Mouse (Mus musculus): ENCODE measurements around the gene Sdsl. TPM values are rescaled to one million over a fixed set of nuclear protein-coding genes. Genes with fewer than 3 reads are reported as not detected.

Gene Sdsl
- polyA plus RNA-seq, 3 experiments from 2014 or later = not detected

DNA sequence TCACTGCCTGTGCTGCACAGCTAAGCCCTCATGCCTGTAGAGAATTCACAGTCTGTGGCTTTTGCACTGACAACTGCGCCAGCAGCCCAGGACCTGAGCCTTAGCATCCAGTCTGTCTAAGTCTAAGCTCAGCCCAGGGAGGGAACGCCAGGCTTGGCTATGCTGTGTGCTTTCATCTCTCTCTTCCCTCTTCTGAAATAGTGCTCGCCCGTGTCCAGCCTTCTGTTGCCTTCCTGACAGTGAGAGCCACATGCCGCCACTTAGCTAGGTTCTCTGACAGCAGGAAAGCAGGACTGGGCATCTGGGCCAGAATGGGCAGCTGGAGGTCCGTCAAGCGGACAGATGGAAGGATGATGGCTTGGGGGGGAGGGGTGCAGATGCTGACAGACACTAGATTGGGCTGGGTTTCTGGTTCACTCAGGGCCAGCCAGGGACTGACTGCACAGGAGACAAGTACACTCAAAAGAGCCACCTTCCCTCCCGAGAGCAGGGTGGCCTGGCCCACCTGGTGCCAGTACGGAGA, 21.3 kb upstream of the Sdsl start:
- no peak for ATAC-seq

DNA sequence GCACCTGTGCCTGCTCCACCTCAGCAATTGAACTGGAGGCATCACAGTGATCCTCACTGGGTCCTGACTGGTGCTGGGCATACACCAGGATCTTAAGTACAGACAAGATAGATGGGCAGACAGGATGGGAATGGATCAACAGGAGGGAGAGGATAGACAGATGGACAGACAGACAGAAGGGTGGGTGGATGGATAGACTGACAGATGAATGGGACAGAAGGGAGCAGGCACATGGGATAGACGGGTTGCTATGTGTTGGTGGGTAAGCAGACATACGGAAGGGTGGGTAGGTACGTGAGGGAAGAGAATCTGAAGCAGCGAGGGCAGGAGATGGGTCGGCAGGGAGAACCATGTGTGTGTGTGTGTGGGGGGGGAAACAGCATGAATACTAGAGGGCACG, 20.8 kb upstream of the Sdsl start:
- no peak for ATAC-seq

DNA sequence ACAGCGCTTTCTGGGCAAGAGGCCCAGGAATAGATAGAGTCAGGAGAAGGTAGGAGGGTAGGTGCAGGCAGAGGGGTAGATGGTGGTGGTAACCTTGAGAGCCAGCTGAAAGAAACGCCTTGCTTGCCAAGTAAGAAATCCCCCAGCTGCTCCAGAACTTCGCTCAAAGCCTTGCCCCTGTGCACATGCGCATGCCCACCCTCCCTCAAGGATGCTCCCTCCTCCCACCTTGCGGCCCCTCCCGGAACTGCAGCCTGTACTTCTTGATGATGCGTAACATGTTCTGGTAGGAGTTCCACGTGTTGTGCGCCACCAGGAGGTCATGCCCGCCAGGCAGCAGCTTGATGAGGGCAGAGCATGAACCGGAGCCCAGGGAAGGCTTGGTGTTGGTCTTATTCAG, 19.8 kb upstream of the Sdsl start:
- no peak for ATAC-seq

DNA sequence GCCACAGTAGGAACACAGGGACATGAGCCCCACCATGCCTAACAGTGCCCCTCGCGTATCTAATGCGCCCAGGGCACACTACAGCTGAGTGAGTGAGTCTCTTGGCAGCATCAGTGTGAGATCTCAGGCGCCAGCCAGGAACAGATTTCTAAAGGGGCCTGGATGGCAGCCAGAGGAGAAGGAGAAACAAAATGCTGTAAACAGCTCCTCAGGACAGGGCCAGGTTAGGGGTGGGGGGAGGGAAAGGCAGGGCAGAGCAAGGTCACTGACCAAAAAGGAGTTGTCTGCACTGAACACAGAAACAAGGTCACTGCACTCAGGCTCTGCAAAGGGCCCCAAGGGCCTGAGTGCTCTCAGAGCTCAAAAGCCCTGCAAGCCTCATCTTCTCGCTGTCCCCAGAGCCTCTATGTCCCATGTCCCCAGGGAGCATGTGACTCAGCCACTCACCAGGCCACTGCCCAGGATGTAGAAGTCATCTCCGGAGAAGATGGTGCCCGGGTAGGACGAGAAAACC, 18.1 kb upstream of the Sdsl start:
- ATAC-seq = no peak

DNA sequence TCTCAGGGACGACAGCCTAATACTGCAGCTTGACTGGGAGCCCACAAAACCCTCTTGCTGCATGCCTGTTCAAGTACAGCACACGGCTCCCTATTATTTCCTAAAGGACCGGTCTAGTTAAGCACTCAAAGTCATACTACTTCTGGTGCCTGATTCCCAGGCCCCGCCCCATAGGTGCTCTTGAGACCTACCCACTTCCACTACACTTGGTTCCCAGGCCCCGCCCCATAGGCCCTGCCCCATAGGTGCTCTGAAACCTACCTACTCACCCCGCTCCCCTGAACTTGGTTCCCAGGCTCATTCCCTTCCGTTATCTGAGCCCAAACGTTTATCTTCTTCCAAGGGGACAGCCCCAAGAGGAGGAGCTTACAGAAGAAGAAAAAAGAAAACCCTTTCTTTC, 15.2 kb upstream of the Sdsl start:
- no peak for ATAC-seq

DNA sequence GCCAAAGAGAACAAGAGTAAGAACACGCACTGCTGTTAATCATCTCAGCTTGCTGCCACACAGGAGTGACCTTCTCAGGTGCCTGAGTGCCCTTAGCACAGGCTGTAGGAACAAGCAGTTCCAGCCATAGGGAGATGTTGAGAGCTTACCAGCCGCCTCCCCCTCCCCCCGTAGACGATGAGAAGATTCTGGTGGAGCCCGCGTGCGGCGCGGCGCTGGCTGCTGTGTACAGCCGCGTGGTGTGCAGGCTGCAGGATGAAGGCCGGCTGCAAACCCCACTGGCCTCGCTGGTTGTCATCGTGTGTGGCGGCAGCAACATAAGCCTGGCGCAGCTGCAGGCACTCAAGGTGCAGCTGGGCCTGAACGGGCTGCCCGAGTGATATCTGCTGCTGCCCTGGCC, 10.8 kb upstream of the Sdsl start:
- ATAC-seq = no peak

DNA sequence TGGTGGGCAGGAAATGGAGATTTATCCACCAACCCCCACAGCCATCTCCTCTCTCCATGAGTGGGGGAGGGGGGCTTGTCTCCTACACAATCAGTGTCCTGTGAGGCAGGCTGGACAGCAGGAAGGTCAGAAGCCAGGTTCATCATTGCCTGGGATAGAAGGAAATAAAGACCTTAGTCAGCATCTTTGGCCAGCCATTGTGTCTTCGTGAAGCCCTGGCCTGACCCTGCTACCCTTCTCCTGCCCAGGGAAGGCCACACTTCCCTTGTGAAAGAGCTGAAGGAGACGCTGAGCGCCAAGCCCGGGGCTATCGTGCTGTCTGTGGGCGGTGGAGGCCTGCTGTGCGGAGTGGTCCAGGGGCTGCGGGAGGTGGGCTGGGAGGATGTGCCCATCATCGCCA, 8.6 kb upstream of the Sdsl start:
- ATAC-seq = no peak

DNA sequence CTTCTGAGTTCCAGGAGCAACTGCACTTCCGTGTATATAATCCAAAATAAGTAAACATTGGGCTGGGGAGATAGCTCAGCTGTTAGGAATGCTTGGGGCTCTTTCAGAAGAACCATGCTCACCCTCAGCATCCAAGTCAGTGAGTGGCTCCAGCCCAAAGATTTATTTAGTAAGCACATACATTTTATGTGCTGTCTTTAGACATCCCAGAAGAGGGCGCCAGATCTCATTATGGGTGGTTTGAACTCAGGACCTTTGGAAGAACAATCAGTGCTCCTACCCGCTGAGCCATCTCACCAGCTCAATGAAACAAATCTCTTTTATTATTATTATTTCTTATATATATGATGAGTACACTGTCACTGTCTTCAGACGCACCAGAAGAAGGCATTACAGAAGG, 6.9 kb upstream of the Sdsl start:
- no peak for ATAC-seq

DNA sequence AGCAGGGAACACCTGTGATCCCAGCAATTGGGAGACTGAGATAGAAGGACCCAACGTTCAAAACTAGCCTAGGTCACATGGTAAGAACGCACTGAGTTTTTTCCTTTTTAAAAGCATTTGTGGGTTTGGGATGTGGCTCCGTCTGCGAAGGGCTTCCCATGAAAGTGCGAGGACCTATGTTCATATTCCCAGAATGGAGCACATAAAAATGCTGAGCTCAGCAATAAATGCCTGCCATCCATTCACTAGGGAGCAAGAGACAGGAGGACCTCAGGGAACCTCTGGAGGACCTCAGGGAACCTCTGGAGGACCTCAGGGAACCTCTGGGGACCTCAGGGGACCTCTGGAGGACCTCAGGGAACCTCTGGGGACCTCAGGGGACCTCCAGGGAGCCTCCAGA, 5.4 kb upstream of the Sdsl start:
- no peak for ATAC-seq

DNA sequence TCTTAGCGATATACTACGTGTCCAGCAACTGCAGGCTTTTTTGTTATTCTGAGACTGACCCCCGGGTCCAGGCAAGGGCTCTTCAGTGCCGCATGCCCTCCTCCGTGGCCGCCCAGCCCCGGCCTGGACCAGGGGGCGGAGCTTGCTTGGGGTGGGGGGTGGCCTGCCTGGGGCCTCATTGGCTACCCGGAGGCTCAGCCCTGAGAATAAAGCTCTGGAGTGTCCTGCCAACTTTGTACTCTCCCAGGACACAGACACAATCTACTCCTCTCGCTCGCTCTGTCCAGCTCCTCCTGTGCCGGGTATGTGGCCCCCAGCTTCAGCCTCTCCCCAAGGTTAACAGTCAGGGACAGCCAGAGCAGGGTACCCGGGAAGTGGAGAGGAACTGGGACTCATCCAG, 3.7 kb upstream of the Sdsl start, which contains the start of gene Sds:
TSS of gene Sds (plus strand) at position 231 of the 400 bp plus-strand sequence.
- no peak for ATAC-seq

DNA sequence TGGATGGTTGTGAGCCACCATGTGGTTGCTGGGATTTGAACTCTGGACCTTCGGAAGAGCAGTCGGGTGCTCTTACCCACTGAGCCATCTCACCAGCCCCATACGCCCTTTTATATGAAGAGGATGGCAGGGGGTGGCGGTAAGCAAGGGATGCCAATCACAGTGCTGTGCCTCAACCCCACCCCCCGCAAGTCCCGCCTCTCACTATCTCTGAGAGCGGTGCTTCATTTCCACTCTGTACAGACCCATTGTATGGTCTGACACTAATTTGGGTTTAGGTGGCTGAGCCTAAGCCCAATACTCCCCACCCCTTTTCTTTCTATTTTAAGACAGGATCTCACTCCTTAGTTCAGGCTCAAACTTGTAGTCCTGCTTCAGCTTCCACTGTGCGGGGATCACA, 3.3 kb upstream of the Sdsl start:
- ATAC-seq = no peak

DNA sequence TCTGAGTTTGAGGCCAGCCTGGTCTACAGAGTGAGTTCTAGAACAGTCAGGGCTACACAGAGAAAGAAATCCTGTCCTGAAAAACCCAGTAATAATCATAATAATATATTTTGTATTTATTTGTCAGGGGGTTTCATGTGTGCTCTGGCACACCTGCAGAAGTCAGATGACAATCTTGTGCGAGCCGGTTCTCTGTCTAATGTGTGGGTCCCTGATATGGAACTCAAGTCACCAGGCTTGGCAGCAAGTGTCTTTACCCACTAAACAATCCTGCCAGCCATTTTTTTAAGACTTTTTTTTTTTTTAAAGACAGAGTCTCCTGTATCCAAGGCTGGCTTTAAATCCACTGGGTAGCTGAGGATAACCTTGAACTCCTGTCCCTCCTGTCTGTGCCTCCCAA, 751 bp upstream of the Sdsl start:
- ATAC-seq = no peak

DNA sequence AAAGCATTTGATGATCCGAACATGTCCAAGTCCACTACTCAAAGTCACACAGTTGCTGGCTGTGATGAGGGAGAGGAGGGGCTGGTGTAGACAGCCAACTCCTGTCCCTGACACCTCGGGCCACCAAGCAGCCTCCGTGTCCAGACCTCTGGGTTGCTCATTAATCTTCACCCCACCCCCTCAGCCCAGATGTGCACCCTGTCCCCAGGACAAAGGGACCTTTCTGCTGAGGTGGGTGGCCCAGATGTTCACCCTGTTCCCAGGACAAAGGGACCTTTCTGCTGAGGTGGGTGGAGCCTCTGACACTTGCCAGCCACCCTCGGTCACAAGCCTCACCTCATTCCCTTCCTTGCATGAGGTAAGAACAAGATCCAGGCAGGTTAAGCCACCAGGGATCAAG, 1.1 kb downstream of the Sdsl start:
- no peak for ATAC-seq

DNA sequence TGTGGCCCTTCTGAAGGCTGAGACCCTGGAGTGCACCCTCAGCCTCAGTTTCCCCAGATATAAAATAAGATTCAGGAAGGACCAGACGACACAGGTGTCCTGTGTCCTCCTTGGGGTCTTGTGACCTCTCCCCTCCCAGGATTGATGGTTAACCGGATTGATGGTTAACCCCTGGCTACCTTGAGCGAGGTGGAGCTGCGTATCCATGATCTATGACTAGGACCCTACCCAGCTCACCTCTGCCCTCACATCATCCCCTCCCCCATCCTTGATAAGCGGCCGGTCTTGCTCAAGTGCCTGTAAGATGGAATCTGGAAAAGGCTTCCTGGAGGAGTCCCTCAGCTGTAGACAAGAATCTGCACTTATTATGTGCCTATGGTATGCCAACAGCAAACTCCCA, 3.8 kb downstream of the Sdsl start:
- no peak for ATAC-seq

DNA sequence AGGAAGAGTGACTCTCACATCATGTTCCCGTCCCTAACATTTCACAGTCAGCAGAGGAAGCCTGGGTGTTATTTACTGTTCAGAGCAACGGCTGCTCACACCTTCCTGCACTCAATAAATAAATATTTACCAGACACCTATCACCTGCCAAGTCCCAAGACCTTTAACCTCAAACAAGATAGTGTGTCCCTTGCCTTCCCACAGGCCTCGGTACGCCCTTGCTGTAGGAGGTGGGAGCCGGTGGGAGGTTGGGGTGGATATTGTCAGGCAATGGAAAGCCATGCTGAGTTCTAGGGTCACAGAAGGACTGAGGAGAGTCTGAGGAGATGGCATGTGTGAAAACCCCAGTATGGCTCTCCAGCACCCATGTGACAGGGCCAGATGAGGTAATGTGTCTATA, 4.3 kb downstream of the Sdsl start:
- no peak for ATAC-seq

DNA sequence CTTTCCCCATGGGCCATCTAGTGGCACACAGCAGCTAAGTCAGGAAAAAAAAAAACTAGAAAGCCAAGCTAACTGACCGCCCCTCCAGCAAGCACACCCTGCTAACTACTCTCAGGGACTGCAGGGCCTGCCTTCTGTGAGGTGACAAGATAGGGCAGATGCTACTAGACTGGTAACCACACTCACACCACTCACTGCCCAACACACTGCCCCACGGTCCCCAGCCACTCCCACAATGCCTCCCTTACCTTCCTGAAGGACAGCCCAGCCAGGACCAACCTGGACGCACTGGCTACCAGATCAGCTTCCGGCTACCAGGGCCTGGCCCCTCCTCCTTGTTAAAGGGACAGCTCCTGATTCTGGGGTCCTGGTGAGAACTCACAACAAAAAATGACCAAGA, 5.6 kb downstream of the Sdsl start:
- no peak for ATAC-seq

DNA sequence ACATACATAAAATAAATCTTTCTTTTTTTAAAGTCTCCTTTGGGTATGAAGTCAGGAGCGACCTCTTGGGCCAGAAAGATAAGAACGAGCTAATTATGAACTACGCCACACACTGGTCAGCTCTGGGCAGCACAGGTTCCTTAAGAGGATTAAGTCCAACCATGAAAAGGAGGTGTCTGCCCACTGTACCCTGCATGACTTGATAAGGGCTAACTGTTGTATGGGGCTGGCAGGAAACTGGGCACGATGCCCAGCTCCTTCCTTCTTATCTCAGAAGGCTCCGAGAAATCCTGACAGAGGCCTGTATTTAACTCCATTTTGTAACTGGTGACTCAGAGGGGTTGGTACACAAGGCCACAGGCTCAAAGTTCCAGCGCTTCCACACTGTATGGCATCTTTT, 6.8 kb downstream of the Sdsl start:
- ATAC-seq = no peak

DNA sequence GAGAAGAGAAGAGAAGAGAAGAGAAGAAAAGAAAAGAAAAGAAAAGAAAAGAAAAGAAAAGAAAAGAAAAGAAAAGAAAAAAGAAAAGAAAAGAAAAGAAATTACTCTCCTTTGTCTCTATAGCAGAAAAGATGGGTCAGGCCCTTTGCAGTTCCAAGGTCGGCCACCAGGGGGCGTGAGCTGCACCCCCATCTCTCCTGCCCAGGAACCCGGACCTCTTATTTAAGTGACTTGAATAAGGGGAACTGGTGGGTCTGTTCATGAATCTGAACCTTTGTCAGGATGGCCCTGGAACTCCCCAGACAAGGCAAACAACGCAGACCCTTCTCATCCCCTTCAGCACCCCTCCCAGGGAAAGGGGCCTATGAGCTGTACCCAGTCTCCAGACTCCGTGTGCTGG, 7.5 kb downstream of the Sdsl start:
- ATAC-seq = no peak

DNA sequence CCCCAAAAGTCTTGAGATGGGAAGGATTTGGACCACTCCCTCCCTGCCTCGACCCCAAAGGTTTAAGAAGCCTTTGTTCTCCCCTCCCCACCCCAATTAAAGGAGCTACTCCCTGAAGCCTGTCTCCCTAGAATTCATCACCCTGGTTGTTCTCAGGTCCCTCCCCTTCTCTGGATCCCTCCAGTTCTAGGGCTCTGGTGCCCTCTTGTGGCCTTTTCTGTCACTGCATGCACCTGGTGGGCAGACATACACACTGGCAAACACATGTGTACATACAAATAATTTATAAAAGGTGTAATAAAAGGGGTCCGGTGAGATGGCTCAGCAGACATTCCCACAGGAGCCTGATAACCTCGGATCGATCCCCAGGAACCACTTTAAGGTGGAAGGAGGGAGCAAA, 8.3 kb downstream of the Sdsl start:
- ATAC-seq = no peak

DNA sequence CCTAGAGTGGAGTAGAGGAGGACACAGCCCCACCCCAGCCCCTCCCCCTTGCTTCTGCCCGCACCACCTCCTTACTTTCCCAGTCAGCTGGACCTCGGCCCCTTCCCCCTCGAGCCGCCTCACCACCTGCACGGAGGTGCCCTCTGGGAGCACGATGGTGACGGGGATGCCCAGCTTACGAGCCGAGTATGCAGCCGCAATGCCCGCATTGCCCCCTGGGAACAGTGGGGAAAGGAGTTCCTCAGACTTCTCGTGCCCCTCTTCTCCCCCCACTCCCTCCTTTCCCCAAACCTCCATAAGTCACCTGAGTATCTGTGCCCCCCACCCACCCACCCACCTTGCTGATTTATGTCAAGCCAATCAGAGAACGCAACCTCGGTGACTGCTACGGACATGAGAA, 10.7 kb downstream of the Sdsl start:
- no peak for ATAC-seq

DNA sequence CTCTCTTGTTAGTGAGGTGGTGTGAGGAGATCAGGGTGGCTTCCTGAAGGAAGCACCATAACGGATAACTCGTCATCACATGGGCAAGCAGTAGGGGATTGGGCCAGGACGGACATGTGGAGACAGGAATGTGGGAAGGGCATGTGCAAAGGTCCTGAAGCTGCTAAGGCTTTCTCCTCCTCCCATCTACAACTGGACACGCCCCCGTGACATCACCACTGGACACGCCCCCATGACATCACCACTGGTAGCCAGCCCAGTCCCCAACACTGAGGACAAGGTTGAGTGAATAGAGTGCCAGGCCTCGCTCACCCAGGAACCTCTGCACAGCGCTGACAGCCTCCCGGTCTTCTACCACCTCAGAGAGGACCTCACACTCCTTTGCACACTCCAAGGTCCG, 13.5 kb downstream of the Sdsl start:
- ATAC-seq = no peak

DNA sequence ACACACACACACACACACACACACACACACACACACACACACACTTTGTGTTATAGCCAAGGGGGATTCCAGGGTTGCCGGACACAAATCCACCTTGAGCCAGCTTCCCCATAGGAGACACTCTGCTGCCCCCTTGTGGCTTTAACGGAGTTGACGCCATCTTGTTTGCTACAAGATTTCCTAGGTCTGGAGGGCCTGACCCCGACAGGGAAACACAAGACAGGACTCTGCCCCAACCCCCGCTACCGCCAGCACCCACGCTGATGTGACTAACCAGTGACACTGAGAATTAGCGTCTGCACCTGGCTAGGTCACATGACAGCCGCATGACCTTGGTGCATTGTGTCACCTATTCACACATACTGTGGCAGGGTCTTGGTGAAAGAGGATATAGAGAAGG, 15.0 kb downstream of the Sdsl start:
- no peak for ATAC-seq

DNA sequence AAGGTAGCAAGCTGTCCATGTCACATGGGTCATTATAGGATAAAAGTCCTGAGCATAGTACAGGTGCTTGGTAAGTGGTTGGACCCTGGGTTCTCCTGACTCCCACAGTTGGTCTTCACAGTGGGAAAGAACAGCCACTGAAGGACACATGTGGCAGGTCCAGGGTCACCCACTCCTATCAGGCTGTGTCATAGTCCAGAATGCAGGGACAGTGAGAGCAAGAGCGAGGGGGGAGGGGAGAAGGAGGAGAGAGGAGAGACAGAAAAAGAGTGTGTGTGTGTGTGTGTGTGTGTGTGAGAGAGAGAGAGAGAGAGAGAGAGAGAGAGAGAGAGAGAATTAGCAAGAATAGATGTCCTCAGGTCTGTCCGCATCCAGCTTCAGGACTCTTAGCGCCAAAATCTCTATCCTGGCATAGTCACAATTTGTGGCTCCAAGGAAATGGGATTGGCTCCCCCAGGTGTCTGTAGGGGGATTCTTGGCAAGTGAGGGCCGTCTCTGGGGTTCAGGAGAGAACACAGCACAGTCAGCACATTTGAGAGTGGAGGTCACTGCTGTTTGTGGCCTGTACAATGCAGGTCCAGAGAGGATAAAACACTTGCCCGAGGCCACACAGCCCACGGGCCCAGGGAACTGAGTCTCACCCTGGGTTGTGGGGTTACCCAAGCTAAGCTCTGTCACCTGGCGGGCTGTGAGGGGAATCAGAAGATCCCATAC, 15.6 kb downstream of the Sdsl start:
- ATAC-seq = no peak

DNA sequence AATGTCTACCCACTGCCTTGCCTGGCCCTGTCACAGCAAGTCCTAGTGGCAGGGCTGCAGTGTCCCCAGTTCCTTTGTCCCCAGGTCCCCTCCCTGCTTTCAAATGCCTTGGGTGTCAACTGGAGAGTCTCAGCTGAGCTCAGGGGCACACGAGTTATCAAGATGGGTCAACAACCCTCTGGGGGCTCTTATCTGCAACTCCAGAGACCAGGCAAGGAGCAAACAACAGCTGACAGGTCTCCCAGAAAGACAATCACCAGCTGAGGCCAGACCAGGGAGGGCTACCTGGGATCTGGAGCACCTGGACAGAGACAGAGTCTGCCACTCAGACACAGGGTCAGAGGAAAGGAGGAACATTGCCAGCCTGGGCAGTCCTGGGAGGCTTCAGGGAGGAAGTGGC, 16.4 kb downstream of the Sdsl start:
- ATAC-seq = no peak

DNA sequence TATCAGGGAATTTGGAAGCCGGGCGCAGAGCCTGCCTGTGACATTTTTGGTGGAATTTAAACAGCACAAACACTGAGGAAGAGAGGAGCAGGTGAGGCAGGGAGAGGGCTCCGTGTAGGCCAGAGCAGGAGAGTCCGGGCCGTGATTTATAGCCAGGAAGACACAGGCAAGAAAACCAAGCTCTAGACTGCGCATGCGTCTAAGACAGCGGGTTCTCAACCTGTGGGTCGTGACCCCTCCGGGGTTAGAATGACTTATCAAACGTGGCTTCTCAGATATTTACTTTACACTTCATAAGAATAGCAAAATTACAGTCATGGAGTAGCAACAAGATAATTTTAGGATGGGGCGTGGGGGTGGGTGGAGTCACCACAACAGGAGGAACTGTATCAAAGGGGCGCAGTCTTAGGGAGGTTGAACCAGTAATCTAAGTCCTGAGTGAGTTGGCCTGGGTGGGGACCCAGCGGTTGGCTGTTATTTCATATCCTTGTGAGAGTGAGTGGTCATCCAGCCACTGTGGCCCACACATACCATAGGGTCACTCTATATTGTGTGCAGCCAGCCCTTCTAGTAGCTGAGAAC, 17.8 kb downstream of the Sdsl start:
- ATAC-seq = no peak

Measured in inflammation-experienced regulatory T-cells, adult 6 months (primary cell).